Comparison of ENCODE assay signal across 8 mouse cellular contexts in the genomic region with DNA sequence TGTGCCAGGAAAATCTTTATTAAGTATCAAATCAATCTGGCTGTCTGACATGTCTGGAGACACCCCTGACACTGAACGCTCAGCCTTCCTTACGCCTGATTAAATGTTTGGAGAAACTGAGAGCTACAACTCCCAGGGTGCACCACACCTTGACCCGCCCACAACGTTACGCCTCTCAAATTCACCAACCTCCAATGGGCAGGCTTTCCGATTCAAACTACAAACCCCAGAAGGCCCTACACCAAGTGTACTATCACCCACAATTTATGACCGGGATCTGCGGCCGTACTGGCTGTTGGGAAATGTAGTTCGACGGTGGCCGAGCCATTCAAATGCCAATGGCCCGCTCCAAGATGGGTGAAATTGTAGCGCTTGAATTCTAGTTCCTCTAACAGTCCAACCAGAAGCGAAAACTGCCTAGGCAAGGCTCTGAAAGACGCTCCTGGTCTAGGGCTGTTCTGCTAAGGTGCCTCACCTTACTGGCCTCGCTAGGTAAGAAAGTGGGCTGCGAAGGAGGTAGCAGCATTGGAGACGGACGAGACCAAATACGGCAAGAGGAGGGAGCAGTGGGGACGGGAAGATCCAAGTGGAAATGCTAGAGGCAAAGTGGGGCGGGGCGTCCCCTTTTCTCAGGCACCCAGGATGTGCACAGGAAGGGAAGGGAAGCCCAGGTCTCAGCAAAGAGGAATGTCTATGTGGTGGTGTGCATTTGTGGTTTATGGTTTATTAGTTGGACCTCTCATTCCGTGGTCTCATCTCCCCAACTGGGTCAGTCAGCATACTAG. TPM values are rescaled to one million over a fixed set of nuclear protein-coding genes. Genes with fewer than 3 reads are reported as not detected.
DNase-seq lines count a peak whose midpoint lies in the region; ATAC-seq and TF ChIP-seq lines count a peak whose summit lies in the region.

A gene (plus strand): TSS at position 305 of the 785 bp plus-strand sequence.

- H3K27ac ChIP-seq in ES-E14 (ENCODE audit: insufficient read depth, low read depth, low read length, poor library complexity, severe bottlenecking) = peak within 1 kb of the TSS; percentile 68
- peak within 1 kb of the TSS; percentile 93 for H3K27ac ChIP-seq in forebrain, embryonic 15.5 days (replicated peaks)

- H3K36me3 ChIP-seq in ES-E14 (ENCODE audit: control insufficient read depth, insufficient read depth, low read length, poor library complexity, severe bottlenecking) = peaks cover 12% of the 10 kb centered on the region
- H3K36me3 ChIP-seq in forebrain, embryonic 15.5 days = peaks cover 17% of the 10 kb centered on the region

- DNase-seq in ES-E14 (ENCODE audit: low read depth, low spot score) = peak; percentile 93
- peak; percentile 96 for DNase-seq in cerebellum, adult 11-12 months
- DNase-seq in heart, postnatal 25 days (ENCODE audit: low spot score) = peak; percentile 91
- DNase-seq in layer of hippocampus, adult 18-20 months (ENCODE audit: low spot score in 2 of 2) = peak; percentile 95 to 99
- peak; percentile 96 for DNase-seq in lung, adult 2 months
- DNase-seq in thymus, adult 18-20 months = peak; percentile 84 to 92

- intact Hi-C loops in heart, postnatal 25 days (cut with DNase I) = loop anchor here (5.0 kb wide), 1 partner anchor 129 kb away; a partner anchor contains a TSS

- in situ Hi-C loops in ES-E14 (cut with MboI; ENCODE audit: low sequenced_read_pairs in 2 of 2, unreplicated experiment in 2 of 2) = no loop called here

- H3K4me1 ChIP-seq in ES-E14 (ENCODE audit: control insufficient read depth in 2 of 2, insufficient read depth in 2 of 2, low read length in 2 of 2, poor library complexity in 1 of 2) = peaks cover 2 to 6% of the 10 kb centered on the region in 2 experiments; a peak in 2 of 4 replicates
- peaks cover 27% of the 10 kb centered on the region for H3K4me1 ChIP-seq in forebrain, embryonic 15.5 days
- no peaks in the 10 kb centered on the region; the same call in 1 of the 2 replicates for H3K4me1 ChIP-seq in lung, adult 2 months (ENCODE audit: control insufficient read depth, insufficient read depth, low read length)

- H3K27me3 ChIP-seq in forebrain, embryonic 15.5 days = no peaks in the 10 kb centered on the region

- under 1% methylated on average over 25 of the region's 25 CpGs for WGBS in forebrain, embryonic 15.5 days
- WGBS in lung, adult 2 months = under 1% methylated on average over 25 of the region's 25 CpGs

- peak; percentile 99 for ATAC-seq in forebrain, embryonic 15.5 days (replicated peaks)
- ATAC-seq in neutrophil, adult 5-6 weeks (ENCODE audit: extremely low read depth, insufficient number of reproducible peaks, low FRiP score, poor library complexity, severe bottlenecking) = peak; percentile 99

- H3K9me3 ChIP-seq in ES-E14 (ENCODE audit: control insufficient read depth, insufficient read depth, low read depth, low read length) = no peaks in the 10 kb centered on the region
- H3K9me3 ChIP-seq in forebrain, embryonic 15.5 days = no peaks in the 10 kb centered on the region

- H3K9ac ChIP-seq in ES-E14 (ENCODE audit: insufficient read depth, low read depth, low read length, poor library complexity, severe bottlenecking) = peak within 1 kb of the TSS; percentile 94
- peak within 1 kb of the TSS; percentile 64 for H3K9ac ChIP-seq in forebrain, embryonic 15.5 days (replicated peaks)

- no peak for TF ChIP-seq CTCF in lung, adult 2 months (IDR thresholded peaks at IDR 0.05; ENCODE audit: insufficient read depth, low read length)

- peak within 1 kb of the TSS; percentile 94 to 98 for H3K4me3 ChIP-seq in ES-E14 (ENCODE audit: insufficient read depth in 1 of 2, low read depth in 1 of 2, low read length in 2 of 2, poor library complexity in 1 of 2, severe bottlenecking in 1 of 2)
- H3K4me3 ChIP-seq in forebrain, embryonic 15.5 days = peak within 1 kb of the TSS; percentile 62
- peak within 1 kb of the TSS; percentile 97 for H3K4me3 ChIP-seq in lung, adult 2 months (replicated peaks; ENCODE audit: extremely low read depth, low read depth, low read length)

- TF ChIP-seq POLR2A in lung, adult 2 months (IDR thresholded peaks at IDR 0.05; ENCODE audit: borderline replicate concordance, extremely low read depth, low read depth, low read length) = peak; percentile 48; the same call in 1 of the 2 replicates

- H3K4me2 ChIP-seq in forebrain, embryonic 15.5 days (replicated peaks) = peak within 1 kb of the TSS; percentile 51

TF ChIP-seq in ES-E14, 5 proteins besides CTCF, POLR2A, EP300 and RAD21:
- peak; percentile 70; the same call in 1 of the 2 replicates for TF ChIP-seq CHD2 (IDR thresholded peaks at IDR 0.05; ENCODE audit: low read depth, low read length)
- TF ChIP-seq HCFC1 (IDR thresholded peaks at IDR 0.05; ENCODE audit: borderline replicate concordance, insufficient read depth, low read length) = peak; percentile 100
- no peak for TF ChIP-seq ZC3H11A (IDR thresholded peaks at IDR 0.05; ENCODE audit: borderline replicate concordance, low read depth, low read length)

RNA-seq across cellular contexts. Expression of the gene that starts here (rescaled TPM):
- 20.9 and 24.5 TPM in 2 replicates for total RNA-seq in ES-E14 (2012; rRNA removed)
- polyA plus RNA-seq in forebrain, embryonic 15.5 days (2015; fragmentation: Nextera tagmentation; extraction: Ambion mirVana) = 26.9 and 28.2 TPM in 2 replicates
- 10 to 100 TPM; 24.7 to 28.3 TPM for total RNA-seq in heart, postnatal 25 days (2021)
- total RNA-seq in layer of hippocampus, adult 18-20 months (2021) = 10 to 100 TPM; 60.7 to 63.0 TPM
- 25.3 and 29.5 TPM in 2 replicates for polyA plus RNA-seq in lung, adult 2 months (2012; rRNA removed)
- total RNA-seq in neutrophil, adult 5-6 weeks (2017) = 18.7 and 20.3 TPM in 2 replicates

Comparison
In these comparisons a context has a peak if more than half of its experiments do, and no peak if none do; other contexts are left out.
1. Peak in every context shown above with its lines: DNase-seq, ATAC-seq, H3K4me3 ChIP-seq and H3K27ac ChIP-seq.